Mouse (Mus musculus): Measurements from ENCODE around the gene Adipoq. TPM values are rescaled to one million over a fixed set of nuclear protein-coding genes. Genes with fewer than 3 reads are reported as not detected.
"Not testable (repeated sequence)": the region's sequence is repeated elsewhere in the genome, so short reads cannot be mapped to it uniquely, and the experiment has no call there.

The Adipoq gene
- polyA plus RNA-seq, 2 experiments = not detected

- no peaks in the 10 kb centered on the region for H3K27me3 ChIP-seq (ENCODE audit: control insufficient read depth, insufficient read depth, low read length)
- peaks cover 0 to 9% of the 10 kb centered on the region in 2 experiments; a peak in 2 of 4 replicates for H3K4me1 ChIP-seq (replicated peaks; ENCODE audit: control insufficient read depth in 2 of 2, insufficient read depth in 2 of 2, low read length in 1 of 2)
- 12% methylated on average over 5 of the region's 5 CpGs for WGBS (ENCODE audit: insufficient replicate concordance)
- no peaks in the 10 kb centered on the region for H3K36me3 ChIP-seq (replicated peaks; ENCODE audit: control insufficient read depth, insufficient read depth, low read depth)
- no peak overlapping the region for H3K27ac ChIP-seq
- H3K9ac ChIP-seq (replicated peaks) = no peak overlapping the region
- DNase-seq (ENCODE audit: low read depth in 3 of 3, low spot score in 3 of 3) (no peak), ATAC-seq (ENCODE audit: insufficient read depth) (no peak)
- H3K4me3 ChIP-seq (ENCODE audit: insufficient read depth in 1 of 2, low read depth in 2 of 2, low read length in 2 of 2) = no peak overlapping the region
- H3K9me3 ChIP-seq (ENCODE audit: control insufficient read depth, low read length) = no peaks in the 10 kb centered on the region
- TF ChIP-seq CTCF (IDR thresholded peaks at IDR 0.05; ENCODE audit: low read depth) (no peak), EP300 (IDR thresholded peaks at IDR 0.05; ENCODE audit: low read depth) (no peak)
- no peak overlapping the region for H3K4me2 ChIP-seq (ENCODE audit: low read depth)
These were observed 28.5 kb downstream of the Adipoq start for GRCm38 (mm10) chr16:23174855-23175254.

GRCm38 (mm10) chr16:23175956-23176355 lies 29.6 kb downstream of the Adipoq start:
- 10% methylated on average over 3 of the region's 3 CpGs for WGBS (ENCODE audit: insufficient replicate concordance)
- TF ChIP-seq EP300 (IDR thresholded peaks at IDR 0.05; ENCODE audit: low read depth) = no peak
- no peak for TF ChIP-seq CTCF (IDR thresholded peaks at IDR 0.05; ENCODE audit: low read depth)
- Histone ChIP-seq H3K4me1 (replicated peaks; ENCODE audit: control insufficient read depth in 2 of 2, insufficient read depth in 2 of 2, low read length in 1 of 2) (peaks cover 0 to 9% of the 10 kb centered on the region in 2 experiments; a peak in 2 of 4 replicates), H3K27me3 (ENCODE audit: control insufficient read depth, insufficient read depth, low read length) (no peaks in the 10 kb centered on the region), H3K9ac (replicated peaks) (no peak overlapping the region), H3K9me3 (ENCODE audit: control insufficient read depth, low read length) (no peaks in the 10 kb centered on the region), H3K27ac (no peak overlapping the region), H3K4me3 (ENCODE audit: insufficient read depth in 1 of 2, low read depth in 2 of 2, low read length in 2 of 2) (no peak overlapping the region), H3K4me2 (ENCODE audit: low read depth) (no peak overlapping the region), H3K36me3 (replicated peaks; ENCODE audit: control insufficient read depth, insufficient read depth, low read depth) (no peaks in the 10 kb centered on the region)
- DNase-seq (ENCODE audit: low read depth in 3 of 3, low spot score in 3 of 3) (no peak), ATAC-seq (ENCODE audit: insufficient read depth) (no peak)

GRCm38 (mm10) chr16:23177856-23178255 lies 31.5 kb downstream of the Adipoq start:
- Histone ChIP-seq H3K4me2 (ENCODE audit: low read depth) (no peak overlapping the region), H3K4me3 (ENCODE audit: insufficient read depth in 1 of 2, low read depth in 2 of 2, low read length in 2 of 2) (no peak overlapping the region), H3K9ac (replicated peaks) (no peak overlapping the region), H3K27me3 (ENCODE audit: control insufficient read depth, insufficient read depth, low read length) (no peaks in the 10 kb centered on the region), H3K4me1 (replicated peaks; ENCODE audit: control insufficient read depth in 2 of 2, insufficient read depth in 2 of 2, low read length in 1 of 2) (peaks cover 0 to 9% of the 10 kb centered on the region in 2 experiments; a peak in 2 of 4 replicates), H3K9me3 (ENCODE audit: control insufficient read depth, low read length) (no peaks in the 10 kb centered on the region), H3K27ac (no peak overlapping the region), H3K36me3 (replicated peaks; ENCODE audit: control insufficient read depth, insufficient read depth, low read depth) (no peaks in the 10 kb centered on the region)
- WGBS (ENCODE audit: insufficient replicate concordance) = 72% methylated on average over 2 of the region's 2 CpGs
- DNase-seq (ENCODE audit: low read depth in 3 of 3, low spot score in 3 of 3) (no peak), ATAC-seq (ENCODE audit: insufficient read depth) (no peak)
- no peak for TF ChIP-seq EP300 (IDR thresholded peaks at IDR 0.05; ENCODE audit: low read depth)
- TF ChIP-seq CTCF (IDR thresholded peaks at IDR 0.05; ENCODE audit: low read depth) = no peak

- no peak overlapping the region for H3K9ac ChIP-seq (replicated peaks)
- ATAC-seq (ENCODE audit: insufficient read depth) (no peak), DNase-seq (ENCODE audit: low read depth in 3 of 3, low spot score in 3 of 3) (no peak)
- TF ChIP-seq CTCF (IDR thresholded peaks at IDR 0.05; ENCODE audit: low read depth) (no peak), EP300 (IDR thresholded peaks at IDR 0.05; ENCODE audit: low read depth) (no peak)
- peaks cover 0 to 9% of the 10 kb centered on the region in 2 experiments; a peak in 2 of 4 replicates for H3K4me1 ChIP-seq (replicated peaks; ENCODE audit: control insufficient read depth in 2 of 2, insufficient read depth in 2 of 2, low read length in 1 of 2)
- no peak overlapping the region for H3K4me2 ChIP-seq (ENCODE audit: low read depth)
- H3K27me3 ChIP-seq (ENCODE audit: control insufficient read depth, insufficient read depth, low read length) = no peaks in the 10 kb centered on the region
- H3K9me3 ChIP-seq (ENCODE audit: control insufficient read depth, low read length) = no peaks in the 10 kb centered on the region
- no peak overlapping the region for H3K27ac ChIP-seq
- WGBS (ENCODE audit: insufficient replicate concordance) = 72% methylated on average over 5 of the region's 5 CpGs
- no peak overlapping the region for H3K4me3 ChIP-seq (ENCODE audit: insufficient read depth in 1 of 2, low read depth in 2 of 2, low read length in 2 of 2)
- no peaks in the 10 kb centered on the region for H3K36me3 ChIP-seq (replicated peaks; ENCODE audit: control insufficient read depth, insufficient read depth, low read depth)
These were observed 32.5 kb downstream of the Adipoq start for GRCm38 (mm10) chr16:23178796-23179195.

- ATAC-seq (ENCODE audit: insufficient read depth); H3K9ac ChIP-seq (replicated peaks); DNase-seq (ENCODE audit: low read depth in 3 of 3, low spot score in 3 of 3); H3K4me3 ChIP-seq (ENCODE audit: insufficient read depth in 1 of 2, low read depth in 2 of 2, low read length in 2 of 2); H3K36me3 ChIP-seq (replicated peaks; ENCODE audit: control insufficient read depth, insufficient read depth, low read depth); H3K27ac ChIP-seq; H3K9me3 ChIP-seq (ENCODE audit: control insufficient read depth, low read length); H3K27me3 ChIP-seq (ENCODE audit: control insufficient read depth, insufficient read depth, low read length); H3K4me1 ChIP-seq (replicated peaks; ENCODE audit: control insufficient read depth in 2 of 2, insufficient read depth in 2 of 2, low read length in 1 of 2); H3K4me2 ChIP-seq (ENCODE audit: low read depth): not testable (repeated sequence)
- 77% methylated on average over 18 of the region's 18 CpGs for WGBS (ENCODE audit: insufficient replicate concordance)
These were observed 33.1 kb downstream of the Adipoq start for GRCm38 (mm10) chr16:23179436-23179835.

All from liver, embryonic 14.5 days (tissue).